Mouse (Mus musculus) heart, postnatal 0 days (tissue): Measurements from ENCODE around the gene Jun. TPM values are rescaled to one million over a fixed set of nuclear protein-coding genes. Genes with fewer than 3 reads are reported as not detected.

Source experiments
- ATAC-seq: fragments of 200-750 bp; cut with Nextera tagmentation; 2 replicates; pipeline ENCODE4 v1.8.0; 2017; ENCODE audit warnings: low read depth, moderate number of reproducible peaks, moderate library complexity; ENCODE audit not compliant: insufficient read depth
- DNase-seq: peaks from one replicate; pipeline ENCODE4 v3.0.0-alpha.2; 2016; ENCODE audit warnings: low spot score
- H3K27ac ChIP-seq: fragments of 300-500 bp; sonication (generic); 2 replicates; pipeline ENCODE4 v1.5.1; 2014; ENCODE audit warnings: low read depth, mild to moderate bottlenecking
- H3K27me3 ChIP-seq: fragments of 300-500 bp; sonication (generic); 2 replicates; pipeline ENCODE4 v1.6.1; 2014; ENCODE audit warnings: low read length, mixed read lengths; ENCODE audit not compliant: control insufficient read depth, insufficient read depth
- H3K36me3 ChIP-seq: fragments of 300-500 bp; sonication (generic); replicated peaks from 2 replicates; pipeline ENCODE4 v1.6.1; 2014; ENCODE audit warnings: low read length, mixed read lengths; ENCODE audit not compliant: control insufficient read depth, insufficient read depth
- H3K4me1 ChIP-seq: fragments of 300-500 bp; sonication (generic); 2 replicates; pipeline ENCODE4 v1.6.1; 2014; ENCODE audit warnings: antibody characterized with exemption; ENCODE audit not compliant: control insufficient read depth, insufficient read depth
- H3K4me2 ChIP-seq: fragments of 300-500 bp; sonication (generic); 2 replicates; pipeline ENCODE4 v1.6.1; 2014; ENCODE audit warnings: low read depth, mild to moderate bottlenecking, low read length, moderate library complexity
- H3K4me3 ChIP-seq: fragments of 300-500 bp; sonication (generic); 2 replicates; pipeline ENCODE4 v1.5.1; 2014; ENCODE audit warnings: low read depth, low read length
- H3K9ac ChIP-seq: fragments of 300-500 bp; sonication (generic); replicated peaks from 2 replicates; pipeline ENCODE4 v1.6.1; 2014; ENCODE audit warnings: low read depth, low read length, mixed read lengths
- H3K9me3 ChIP-seq: fragments of 300-500 bp; sonication (generic); replicated peaks from 2 replicates; pipeline ENCODE4 v1.6.1; 2016; ENCODE audit warnings: low read length; ENCODE audit not compliant: control insufficient read depth
- CTCF ChIP-seq: IDR thresholded peaks from 2 replicates; pipeline ENCODE4 v1.5.1; 2016; ENCODE audit warnings: antibody characterized with exemption, control low read depth, low read depth
- EP300 ChIP-seq: IDR thresholded peaks from 2 replicates; pipeline ENCODE4 v1.6.1; 2016; ENCODE audit warnings: antibody characterized with exemption, low read depth
- WGBS: fragments of 180-500 bp; shearing (Covaris S2); extraction: QIAGEN DNeasy Blood & Tissue Kit; methylation state at CpG from one replicate; pipeline ENCODE4 v1.1.7; 2014; 5-methylcytosine and 5-hydroxymethylcytosine counted together
- polyA plus RNA-seq: library from polyadenylated mRNA; unstranded; fragments of >200 nt; fragmentation: Nextera tagmentation; extraction: Ambion mirVana; gene quantifications from 2 replicates; pipeline ENCODE4 v1.2.1, GENCODE M21; 2015
- total RNA-seq: library from RNA; depleted of rRNA; stranded (reverse); fragments of >200 nt; gene quantifications from 2 replicates; pipeline ENCODE4 v1.2.3, GENCODE M21; 2014; ENCODE audit warnings: low replicate concordance

Jun gene
- total and polyA plus RNA-seq, 2 experiments from 2014 or later: 74.1 to 111 TPM

DNA sequence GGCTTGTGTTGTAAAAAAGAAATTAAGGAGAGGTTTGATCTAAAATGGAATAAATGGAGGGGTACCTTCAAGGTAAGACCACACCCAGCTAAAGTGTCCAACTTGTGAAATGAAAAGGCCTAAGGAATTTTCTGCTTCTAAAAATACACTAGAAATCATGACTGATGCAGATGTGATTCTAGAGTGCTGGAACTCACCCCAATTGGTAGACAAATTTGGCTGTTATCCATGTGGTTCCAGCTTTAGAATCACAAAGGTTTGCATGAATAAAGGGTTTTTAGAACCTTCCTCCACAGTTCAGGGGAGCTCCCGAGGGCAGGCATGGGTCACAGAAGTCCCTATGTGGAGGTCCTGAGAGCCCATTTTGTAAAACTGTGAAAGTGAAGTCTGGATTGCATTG is 39.3 kb downstream of the Jun start:
- Histone ChIP-seq H3K27me3 (no peaks in the 10 kb centered on the region), H3K4me3 (no peak overlapping the region), H3K9me3 (no peaks in the 10 kb centered on the region), H3K4me2 (no peak overlapping the region), H3K9ac (no peak overlapping the region), H3K36me3 (no peaks in the 10 kb centered on the region), H3K27ac (no peak overlapping the region), H3K4me1 (no peaks in the 10 kb centered on the region)
- DNase-seq (no peak), ATAC-seq (no peak)
- TF ChIP-seq CTCF (no peak), EP300 (no peak)
- 76% methylated on average over 1 of the region's 1 CpGs for whole genome bisulfite sequencing

DNA sequence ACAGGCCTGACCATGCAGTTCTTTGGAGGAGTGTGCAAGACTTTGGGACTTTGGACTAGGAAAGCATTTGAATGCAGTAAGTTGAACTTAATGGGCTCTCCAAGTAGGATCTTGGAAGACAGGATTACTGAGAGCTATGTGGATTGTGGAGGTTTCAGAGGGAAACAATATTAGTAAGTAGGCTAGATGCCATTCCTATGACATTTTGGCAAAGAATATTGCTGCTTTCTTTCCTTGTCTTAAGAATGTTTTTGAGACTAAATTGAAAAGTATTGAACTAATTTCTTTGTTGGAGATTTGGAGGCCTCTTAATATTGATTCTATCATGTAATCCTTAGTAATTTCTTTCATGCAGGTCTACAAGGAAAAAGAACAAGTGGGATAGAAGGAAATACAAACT is 39.8 kb downstream of the Jun start:
- TF ChIP-seq EP300 (no peak), CTCF (no peak)
- Histone ChIP-seq H3K36me3 (no peaks in the 10 kb centered on the region), H3K27me3 (no peaks in the 10 kb centered on the region), H3K9ac (no peak overlapping the region), H3K9me3 (no peaks in the 10 kb centered on the region), H3K4me2 (no peak overlapping the region), H3K27ac (no peak overlapping the region), H3K4me1 (no peaks in the 10 kb centered on the region), H3K4me3 (no peak overlapping the region)
- no peak for ATAC-seq
- DNase-seq: no peak

- TF ChIP-seq CTCF (peak; percentile 98), EP300 (no peak)
- ATAC-seq (0 out of 2 replicates have a peak, but pooled peaks have one; percentile 24), DNase-seq (peak; percentile 47)
- H3K4me2 ChIP-seq: no peak overlapping the region
- H3K27ac ChIP-seq: no peak overlapping the region
- no peaks in the 10 kb centered on the region for H3K9me3 ChIP-seq
- H3K4me1 ChIP-seq: no peaks in the 10 kb centered on the region
- H3K9ac ChIP-seq: no peak overlapping the region
- H3K4me3 ChIP-seq: no peak overlapping the region
- 42% methylated on average over 13 of the region's 13 CpGs for WGBS
- H3K36me3 ChIP-seq: no peaks in the 10 kb centered on the region
- H3K27me3 ChIP-seq: no peaks in the 10 kb centered on the region
Measured at GRCm38 (mm10) chr4:95008175-95009057, 43.6 kb downstream of the Jun start.

DNA sequence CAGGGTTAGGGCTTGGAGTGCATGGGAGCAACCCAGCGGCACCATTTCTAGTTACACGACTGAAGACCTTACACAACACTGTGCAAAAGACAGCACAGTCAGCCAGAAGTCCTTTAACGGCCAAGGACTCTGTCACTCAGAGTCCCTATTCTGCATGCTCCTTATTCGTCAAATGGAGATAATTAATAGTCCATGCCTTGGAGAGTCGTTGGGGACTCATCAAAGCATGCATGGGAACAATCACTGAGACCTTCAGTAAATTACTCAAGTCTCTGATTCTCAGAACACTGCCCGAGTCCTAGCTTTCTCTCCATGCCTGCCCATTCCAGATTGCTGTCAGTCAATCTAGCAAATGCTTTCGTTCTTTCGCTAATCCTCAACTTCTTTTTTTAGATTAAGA is 44.3 kb downstream of the Jun start:
- Histone ChIP-seq H3K9me3 (no peaks in the 10 kb centered on the region), H3K4me3 (no peak overlapping the region), H3K27me3 (no peaks in the 10 kb centered on the region), H3K27ac (no peak overlapping the region), H3K36me3 (no peaks in the 10 kb centered on the region), H3K4me2 (no peak overlapping the region), H3K9ac (no peak overlapping the region), H3K4me1 (no peaks in the 10 kb centered on the region)
- TF ChIP-seq CTCF (no peak), EP300 (no peak)
- no peak for ATAC-seq
- DNase-seq: no peak
- WGBS: 59% methylated on average over 8 of the region's 8 CpGs

DNA sequence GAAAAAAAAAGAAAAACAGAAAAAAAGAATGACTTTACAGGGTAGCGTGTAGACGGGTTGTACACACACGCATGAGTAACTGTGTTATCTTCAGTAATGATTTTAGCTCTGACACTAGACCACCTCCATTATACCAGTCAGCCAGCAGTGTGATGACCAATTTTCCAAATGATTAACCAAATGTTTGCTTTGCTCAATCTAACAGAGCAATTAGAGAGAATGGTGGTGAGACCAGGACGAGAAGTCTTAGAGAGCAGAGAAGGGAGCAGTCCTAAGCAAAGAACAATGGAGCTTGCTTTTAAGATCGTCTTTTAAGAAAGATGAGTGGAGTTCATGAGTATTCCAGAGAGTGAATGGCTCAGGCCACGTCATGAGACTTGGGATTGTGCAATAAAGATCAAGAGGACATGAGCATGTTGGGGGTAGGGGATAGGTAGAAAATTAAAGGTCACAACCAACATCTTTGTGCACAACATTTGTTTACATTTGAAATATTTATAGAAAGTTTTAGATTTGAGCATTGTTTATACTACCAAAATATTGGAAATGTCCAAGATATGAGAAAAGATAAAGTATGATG is 46.7 kb downstream of the Jun start:
- Histone ChIP-seq H3K4me2 (no peak overlapping the region), H3K4me3 (no peak overlapping the region), H3K36me3 (no peaks in the 10 kb centered on the region), H3K27me3 (no peaks in the 10 kb centered on the region), H3K9ac (no peak overlapping the region), H3K27ac (no peak overlapping the region), H3K9me3 (no peaks in the 10 kb centered on the region), H3K4me1 (no peaks in the 10 kb centered on the region)
- TF ChIP-seq EP300 (no peak), CTCF (no peak)
- 81% methylated on average over 6 of the region's 6 CpGs for WGBS
- ATAC-seq (no peak), DNase-seq (no peak)
